Mouse (Mus musculus) cerebellum, adult 2 months (tissue): ENCODE measurements around the gene Csf1.

ENCODE experiments used
- CTCF ChIP-seq: fragments of 200-500 bp; IDR thresholded peaks from 2 replicates; pipeline ENCODE4 v1.5.1; 2011; ENCODE audit warnings: low read depth, mild to moderate bottlenecking, control low read depth, low read length, moderate library complexity, borderline replicate concordance; ENCODE audit not compliant: insufficient read depth
- POLR2A ChIP-seq: fragments of 200-500 bp; IDR thresholded peaks from 2 replicates; pipeline ENCODE4 v1.6.1; 2011; ENCODE audit warnings: low read length, control low read depth, borderline replicate concordance; ENCODE audit not compliant: insufficient read depth

DNA sequence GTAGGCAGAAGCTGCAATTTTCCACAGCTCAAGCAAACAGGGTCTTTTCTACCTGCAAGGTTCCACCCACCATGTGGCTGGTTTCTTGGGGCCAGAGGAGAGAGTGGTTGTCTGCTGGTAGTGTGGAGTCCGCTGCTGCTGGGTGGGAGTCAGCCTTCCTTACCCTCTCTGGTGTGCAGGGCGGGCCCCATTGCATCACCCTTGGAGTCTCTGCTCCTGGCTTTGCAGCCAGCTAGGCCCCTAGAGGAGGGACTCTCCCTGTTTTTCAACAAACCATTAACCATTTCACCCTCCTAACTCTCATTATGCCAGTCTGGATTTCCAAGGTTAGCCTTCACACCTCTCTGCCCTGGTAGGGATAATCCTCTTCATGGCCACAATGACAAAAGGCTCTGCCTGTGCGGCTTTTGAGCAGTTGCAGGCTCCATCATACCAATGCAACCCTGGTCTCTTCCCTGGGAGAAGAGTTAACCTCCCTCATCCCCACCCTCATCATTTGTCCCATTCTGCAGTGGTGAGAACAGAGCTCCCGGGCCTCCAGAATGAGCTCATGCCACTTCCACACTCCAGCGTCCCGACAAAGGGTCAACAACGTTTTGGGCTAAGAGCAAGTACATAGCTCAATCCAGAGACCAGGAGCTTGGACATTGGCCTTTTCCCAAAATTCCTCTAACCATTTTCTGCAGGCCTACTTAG lies 56.4 kb downstream of the Csf1 start:
- TF ChIP-seq CTCF (no peak), POLR2A (no peak)
